ENCODE assay signal across 27 mouse cellular contexts in genomic region chr9:32043344-32043743, GRCm38 (mm10).
A peak's percentile ranks its signal among the peaks of the same experiment; 100 is the strongest.
DNase-seq lines count a peak whose midpoint lies in the region; ATAC-seq and TF ChIP-seq lines count a peak whose summit lies in the region.
"Had no signal": no experiment of that assay in that cellular context is flagged by ENCODE, and none has a peak within 500 bp of the region (broad histone marks: within the 10 kb centered on the region; RNA-seq: fewer than 3 reads in every experiment).

No protein-coding gene starts in this region.

- intact Hi-C loops in heart, adult 2 months (cut with DNase I): no loop called here

- H3K36me3 ChIP-seq in heart, adult 2 months (ENCODE audit: control insufficient read depth, insufficient read depth, low read length): peaks cover 3% of the 10 kb centered on the region; the same call in 1 of the 2 replicates
- no peaks in the 10 kb centered on the region for H3K36me3 ChIP-seq in kidney, embryonic 14.5 days (ENCODE audit: control insufficient read depth, insufficient read depth, low read length)
- H3K36me3 ChIP-seq: embryonic facial prominence, embryonic 12.5 days; embryonic facial prominence, embryonic 15.5 days; forebrain, embryonic 12.5 days; forebrain, embryonic 15.5 days; heart, embryonic 12.5 days; heart, embryonic 15.5 days; hindbrain, embryonic 10.5 days; hindbrain, embryonic 13.5 days had no signal

- WGBS in heart, adult 2 months: 75% methylated on average over 1 of the region's 1 CpGs
- WGBS in kidney, embryonic 14.5 days: 85% methylated on average over 1 of the region's 1 CpGs

- H3K9ac ChIP-seq in heart, adult 2 months (ENCODE audit: low read depth, low read length): no peak overlapping the region
- H3K9ac ChIP-seq in kidney, embryonic 14.5 days (ENCODE audit: low read depth, low read length): no peak overlapping the region
- H3K9ac ChIP-seq: embryonic facial prominence, embryonic 12.5 days; embryonic facial prominence, embryonic 15.5 days; forebrain, embryonic 12.5 days; forebrain, embryonic 15.5 days; heart, embryonic 12.5 days; heart, embryonic 15.5 days; hindbrain, embryonic 13.5 days had no signal

- no peak for TF ChIP-seq CTCF in heart, adult 2 months (IDR thresholded peaks at IDR 0.05)

- no peaks in the 10 kb centered on the region for H3K27me3 ChIP-seq in heart, adult 2 months (ENCODE audit: control insufficient read depth, insufficient read depth, low read length)
- no peaks in the 10 kb centered on the region for H3K27me3 ChIP-seq in kidney, embryonic 14.5 days (ENCODE audit: control insufficient read depth, insufficient read depth, low read length)
- H3K27me3 ChIP-seq: embryonic facial prominence, embryonic 12.5 days; embryonic facial prominence, embryonic 15.5 days; forebrain, embryonic 12.5 days; forebrain, embryonic 15.5 days; heart, embryonic 12.5 days; heart, embryonic 15.5 days; hindbrain, embryonic 13.5 days had no signal

- no peak overlapping the region for H3K27ac ChIP-seq in heart, adult 2 months
- no peak overlapping the region for H3K27ac ChIP-seq in kidney, embryonic 14.5 days (ENCODE audit: low read depth, low read length)
- H3K27ac ChIP-seq: embryonic facial prominence, embryonic 12.5 days; embryonic facial prominence, embryonic 15.5 days; forebrain, embryonic 12.5 days; forebrain, embryonic 15.5 days; heart, embryonic 15.5 days; hindbrain, embryonic 10.5 days; hindbrain, embryonic 13.5 days had no signal

- no peaks in the 10 kb centered on the region for H3K9me3 ChIP-seq in kidney, embryonic 14.5 days (ENCODE audit: control insufficient read depth, low read length)
- H3K9me3 ChIP-seq: embryonic facial prominence, embryonic 12.5 days; embryonic facial prominence, embryonic 15.5 days; forebrain, embryonic 12.5 days; forebrain, embryonic 15.5 days; heart, embryonic 12.5 days; heart, embryonic 15.5 days; hindbrain, embryonic 10.5 days; hindbrain, embryonic 13.5 days had no signal

- no peak overlapping the region for H3K4me2 ChIP-seq in kidney, embryonic 14.5 days (replicated peaks; ENCODE audit: low read depth, low read length)
- H3K4me2 ChIP-seq: embryonic facial prominence, embryonic 12.5 days; embryonic facial prominence, embryonic 15.5 days; forebrain, embryonic 12.5 days; forebrain, embryonic 15.5 days; heart, embryonic 12.5 days; heart, embryonic 15.5 days; hindbrain, embryonic 13.5 days had no signal

- no peak for TF ChIP-seq POLR2A in heart, adult 2 months (IDR thresholded peaks at IDR 0.05; ENCODE audit: insufficient read depth, low read depth, low read length)

- no peak for ATAC-seq in kidney, embryonic 14.5 days (ENCODE audit: low FRiP score, low TSS enrichment)
- ATAC-seq: activated CD4-positive, CD25-positive, alpha-beta regulatory T cell, adult 4 months; forebrain, embryonic 15.5 days; hindbrain, embryonic 16.5 days had no signal

- peaks cover 4% of the 10 kb centered on the region; the same call in 1 of the 2 replicates for H3K79me2 ChIP-seq in heart, adult 2 months (replicated peaks; ENCODE audit: control insufficient read depth, insufficient read depth, low read length)

- DNase-seq in heart, adult 11 months: peak; percentile 53
- DNase-seq in heart, adult 2 months: no peak
- peak; percentile 56 to 62 for DNase-seq in kidney, adult 8-10 months
- peak; percentile 22 for DNase-seq in kidney, postnatal 10 days
- DNase-seq in kidney, postnatal 36 days: peak; percentile 57 to 63
- DNase-seq in cerebellum, postnatal 10 days: no peak
- no peak for DNase-seq in embryo, embryonic 10 days (ENCODE audit: low spot score)
- DNase-seq: adrenal gland, adult 8-10 months; adrenal gland, postnatal 25 days; cerebellum, adult 11-12 months; cerebellum, adult 8-10 months; cerebellum, postnatal 14 days; gastrocnemius, postnatal 10 days; gastrocnemius, postnatal 36 days; heart, postnatal 10 days; heart, postnatal 36 days had no signal

- H3K4me1 ChIP-seq in heart, adult 2 months (ENCODE audit: control insufficient read depth, insufficient read depth, low read length): peaks cover 3% of the 10 kb centered on the region
- H3K4me1 ChIP-seq in kidney, embryonic 14.5 days (ENCODE audit: control insufficient read depth, insufficient read depth, low read length): no peaks in the 10 kb centered on the region

- H3K4me3 ChIP-seq in heart, adult 2 months: no peak overlapping the region
- H3K4me3 ChIP-seq in kidney, embryonic 14.5 days (ENCODE audit: low read length): no peak overlapping the region
- H3K4me3 ChIP-seq: embryonic facial prominence, embryonic 12.5 days; embryonic facial prominence, embryonic 15.5 days; forebrain, embryonic 12.5 days; forebrain, embryonic 15.5 days; heart, embryonic 12.5 days; heart, embryonic 15.5 days; hindbrain, embryonic 10.5 days; hindbrain, embryonic 13.5 days had no signal

- TF ChIP-seq EP300 in heart, adult 2 months (IDR thresholded peaks at IDR 0.05; ENCODE audit: insufficient read depth, low read depth, low read length): no peak

Comparison
In these comparisons a context has a peak if more than half of its experiments do, and no peak if none do; other contexts are left out.
1. DNase-seq: peak in heart, adult 11 months (single experiment), kidney, adult 8-10 months (2 of 2), kidney, postnatal 10 days (single experiment) and kidney, postnatal 36 days (2 of 2); none in heart, adult 2 months (0 of 2), cerebellum, postnatal 10 days (0 of 2) and embryo, embryonic 10 days (single experiment).